Mouse (Mus musculus) heart, postnatal 0 days (tissue): ENCODE results near the gene Nectin2. TPM values are rescaled to one million over a fixed set of nuclear protein-coding genes. Genes with fewer than 3 reads are reported as not detected.
A peak's percentile ranks its signal among the peaks of the same experiment; 100 is the strongest.

Experiments
- ATAC-seq: fragments of 200-750 bp; cut with Nextera tagmentation; 2 replicates; pipeline ENCODE4 v1.8.0; 2017; ENCODE audit warnings: low read depth, moderate number of reproducible peaks, moderate library complexity; ENCODE audit not compliant: insufficient read depth
- DNase-seq: peaks from one replicate; pipeline ENCODE4 v3.0.0-alpha.2; 2016; ENCODE audit warnings: low spot score
- H3K27ac ChIP-seq: fragments of 300-500 bp; sonication (generic); 2 replicates; pipeline ENCODE4 v1.5.1; 2014; ENCODE audit warnings: low read depth, mild to moderate bottlenecking
- H3K27me3 ChIP-seq: fragments of 300-500 bp; sonication (generic); 2 replicates; pipeline ENCODE4 v1.6.1; 2014; ENCODE audit warnings: low read length, mixed read lengths; ENCODE audit not compliant: control insufficient read depth, insufficient read depth
- H3K36me3 ChIP-seq: fragments of 300-500 bp; sonication (generic); replicated peaks from 2 replicates; pipeline ENCODE4 v1.6.1; 2014; ENCODE audit warnings: low read length, mixed read lengths; ENCODE audit not compliant: control insufficient read depth, insufficient read depth
- H3K4me1 ChIP-seq: fragments of 300-500 bp; sonication (generic); 2 replicates; pipeline ENCODE4 v1.6.1; 2014; ENCODE audit warnings: antibody characterized with exemption; ENCODE audit not compliant: control insufficient read depth, insufficient read depth
- H3K4me2 ChIP-seq: fragments of 300-500 bp; sonication (generic); 2 replicates; pipeline ENCODE4 v1.6.1; 2014; ENCODE audit warnings: low read depth, mild to moderate bottlenecking, low read length, moderate library complexity
- H3K4me3 ChIP-seq: fragments of 300-500 bp; sonication (generic); 2 replicates; pipeline ENCODE4 v1.5.1; 2014; ENCODE audit warnings: low read depth, low read length
- H3K9ac ChIP-seq: fragments of 300-500 bp; sonication (generic); replicated peaks from 2 replicates; pipeline ENCODE4 v1.6.1; 2014; ENCODE audit warnings: low read depth, low read length, mixed read lengths
- H3K9me3 ChIP-seq: fragments of 300-500 bp; sonication (generic); replicated peaks from 2 replicates; pipeline ENCODE4 v1.6.1; 2016; ENCODE audit warnings: low read length; ENCODE audit not compliant: control insufficient read depth
- CTCF ChIP-seq: IDR thresholded peaks from 2 replicates; pipeline ENCODE4 v1.5.1; 2016; ENCODE audit warnings: antibody characterized with exemption, control low read depth, low read depth
- EP300 ChIP-seq: IDR thresholded peaks from 2 replicates; pipeline ENCODE4 v1.6.1; 2016; ENCODE audit warnings: antibody characterized with exemption, low read depth
- WGBS: fragments of 180-500 bp; shearing (Covaris S2); extraction: QIAGEN DNeasy Blood & Tissue Kit; methylation state at CpG from one replicate; pipeline ENCODE4 v1.1.7; 2014; 5-methylcytosine and 5-hydroxymethylcytosine counted together
- polyA plus RNA-seq: library from polyadenylated mRNA; unstranded; fragments of >200 nt; fragmentation: Nextera tagmentation; extraction: Ambion mirVana; gene quantifications from 2 replicates; pipeline ENCODE4 v1.2.1, GENCODE M21; 2015
- total RNA-seq: library from RNA; depleted of rRNA; stranded (reverse); fragments of >200 nt; gene quantifications from 2 replicates; pipeline ENCODE4 v1.2.3, GENCODE M21; 2014; ENCODE audit warnings: low replicate concordance

Gene Nectin2
- total and polyA plus RNA-seq, 2 experiments from 2014 or later: 43.6 to 81.3 TPM

DNA sequence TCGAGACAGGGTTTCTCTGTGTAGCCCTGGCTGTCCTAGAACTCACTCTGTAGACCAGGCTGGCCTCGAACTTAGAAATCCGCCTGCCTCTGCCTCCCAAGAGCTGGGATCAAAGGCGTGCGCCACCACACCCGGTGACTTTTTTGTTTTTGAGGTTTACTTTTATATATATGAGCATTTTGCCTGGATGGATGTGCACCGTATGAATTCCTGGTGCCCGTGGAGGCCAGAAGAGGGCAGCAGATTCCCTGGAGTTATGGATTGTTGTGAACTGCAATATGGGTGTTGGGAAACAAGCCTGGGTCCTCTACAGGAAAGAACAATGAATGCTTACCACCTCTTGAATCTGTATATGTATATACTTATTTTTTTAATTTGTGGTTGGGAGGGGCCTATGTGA, 2.4 kb upstream of the Nectin2 start:
- Histone ChIP-seq H3K4me1 (peaks cover 58% of the 10 kb centered on the region), H3K9me3 (no peaks in the 10 kb centered on the region), H3K27ac (no peak overlapping the region), H3K9ac (no peak overlapping the region), H3K36me3 (0 out of 2 replicates have a peak, but pooled peaks cover 1% of the 10 kb centered on the region), H3K4me2 (no peak overlapping the region), H3K27me3 (no peaks in the 10 kb centered on the region), H3K4me3 (no peak overlapping the region)
- WGBS: 75% methylated on average over 8 of the region's 8 CpGs
- DNase-seq (no peak), ATAC-seq (no peak)
- TF ChIP-seq CTCF: peak; percentile 51
- TF ChIP-seq EP300: no peak

DNA sequence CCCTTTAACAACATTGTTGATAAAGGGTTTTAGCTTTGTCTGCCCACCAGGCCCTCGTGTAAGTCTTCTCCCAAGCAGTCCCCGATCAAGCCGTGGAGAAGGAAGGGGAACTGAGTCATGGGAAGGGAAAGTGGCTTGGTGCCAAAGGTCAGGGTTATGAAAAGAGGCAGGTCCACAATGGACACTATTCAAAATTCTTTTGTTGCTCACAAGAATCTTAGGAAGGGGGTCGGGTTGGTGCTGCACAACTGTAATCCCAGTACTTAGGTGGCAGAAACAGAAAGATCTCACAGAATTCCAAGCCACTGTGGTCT, 744 bp upstream of the Nectin2 start:
- H3K4me3 ChIP-seq: no peak overlapping the region
- no peaks in the 10 kb centered on the region for H3K9me3 ChIP-seq
- peak overlapping the region; percentile 77 for H3K27ac ChIP-seq
- H3K4me2 ChIP-seq: peak overlapping the region; percentile 67; the same call in 1 of the 2 replicates
- TF ChIP-seq CTCF (no peak), EP300 (no peak)
- H3K4me1 ChIP-seq: peaks cover 58% of the 10 kb centered on the region
- ATAC-seq: no peak
- H3K27me3 ChIP-seq: no peaks in the 10 kb centered on the region
- 29% methylated on average over 4 of the region's 4 CpGs for WGBS
- DNase-seq: no peak
- H3K9ac ChIP-seq: no peak overlapping the region
- H3K36me3 ChIP-seq: no peaks in the 10 kb centered on the region

- peaks cover 58% of the 10 kb centered on the region for H3K4me1 ChIP-seq
- ATAC-seq: peak; percentile 92
- H3K4me3 ChIP-seq: peak overlapping the region; percentile 81
- H3K9me3 ChIP-seq: no peaks in the 10 kb centered on the region
- peak overlapping the region; percentile 99 for H3K4me2 ChIP-seq
- H3K27me3 ChIP-seq: no peaks in the 10 kb centered on the region
- peak overlapping the region; percentile 87 for H3K9ac ChIP-seq
- TF ChIP-seq CTCF: peak; percentile 81
- no peak for TF ChIP-seq EP300
- H3K27ac ChIP-seq: peak overlapping the region; percentile 91
- no peaks in the 10 kb centered on the region for H3K36me3 ChIP-seq
- under 1% methylated on average over 35 of the region's 46 CpGs for WGBS
- DNase-seq: peak; percentile 99
These were observed 680 bp downstream of the Nectin2 start for GRCm38 (mm10) chr7:19749389-19750216.

- H3K4me2 ChIP-seq: peak overlapping the region; percentile 99
- H3K4me3 ChIP-seq: peak overlapping the region; percentile 81
- H3K36me3 ChIP-seq: no peaks in the 10 kb centered on the region
- TF ChIP-seq CTCF (no peak), EP300 (0 out of 2 replicates have a peak, but pooled peaks have one; percentile 16)
- peak overlapping the region; percentile 87 for H3K9ac ChIP-seq
- DNase-seq (no peak), ATAC-seq (no peak)
- no peaks in the 10 kb centered on the region for H3K9me3 ChIP-seq
- H3K27me3 ChIP-seq: no peaks in the 10 kb centered on the region
- H3K27ac ChIP-seq: peak overlapping the region; percentile 91
- peaks cover 52% of the 10 kb centered on the region for H3K4me1 ChIP-seq
- WGBS: 2% methylated on average over 32 of the region's 32 CpGs
These were observed 1.8 kb downstream of the Nectin2 start for GRCm38 (mm10) chr7:19748219-19749195.

DNA sequence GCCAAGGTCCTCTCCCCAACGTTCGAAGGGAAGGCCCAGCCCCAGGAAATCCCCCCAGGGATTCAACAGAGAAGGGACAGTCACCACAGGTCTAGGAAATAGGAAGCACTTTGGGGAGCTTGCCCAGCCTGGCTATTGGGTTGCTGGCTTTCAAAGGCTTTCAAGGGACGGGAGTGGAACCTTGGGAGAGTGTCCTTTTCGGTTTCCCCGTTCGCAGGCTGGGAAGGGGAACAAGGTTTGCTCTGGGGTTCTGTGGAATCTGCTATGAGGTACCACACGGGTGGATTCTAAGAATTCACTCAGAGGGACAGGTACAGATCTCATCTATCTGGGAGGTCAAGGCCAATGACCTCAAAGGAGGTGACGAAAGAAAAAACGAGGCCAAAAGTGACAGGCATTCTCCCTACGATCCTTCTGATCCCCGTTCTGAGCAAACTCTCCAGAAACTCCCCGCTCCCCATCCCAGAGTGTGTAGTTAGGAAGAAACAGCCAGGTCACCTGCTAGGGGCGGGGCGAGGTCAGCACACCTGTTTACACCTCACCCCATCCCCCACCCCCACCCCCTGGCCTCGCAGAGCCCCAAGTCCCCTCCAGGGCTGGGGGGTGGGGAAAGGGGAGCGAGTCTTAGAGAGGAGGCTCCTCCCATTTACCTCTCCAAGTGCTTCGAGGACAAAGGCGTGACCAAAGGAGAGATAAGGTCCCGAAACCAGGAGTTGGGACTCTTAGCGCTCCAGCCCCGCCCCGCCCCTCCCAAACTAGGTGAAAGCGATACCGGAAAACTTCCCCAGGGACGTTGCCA, 2.7 kb downstream of the Nectin2 start:
- no peak for TF ChIP-seq CTCF
- no peak for TF ChIP-seq EP300
- Histone ChIP-seq H3K27ac (peak overlapping the region; percentile 91), H3K9me3 (no peaks in the 10 kb centered on the region), H3K36me3 (no peaks in the 10 kb centered on the region), H3K4me1 (peaks cover 49% of the 10 kb centered on the region), H3K4me3 (peak overlapping the region; percentile 81), H3K27me3 (no peaks in the 10 kb centered on the region), H3K4me2 (peak overlapping the region; percentile 99), H3K9ac (peak overlapping the region; percentile 87; the same call in 1 of the 2 replicates)
- no peak for ATAC-seq
- WGBS: 18% methylated on average over 25 of the region's 25 CpGs
- DNase-seq: no peak
